Mouse (Mus musculus) liver, adult 2 months (tissue): ENCODE measurements around the gene Itgad. TPM values are rescaled to one million over a fixed set of nuclear protein-coding genes. Genes with fewer than 3 reads are reported as not detected.

Source experiments
- DNase-seq: peaks from one replicate; pipeline ENCODE4 v3.0.0-alpha.2; 2011; ENCODE audit warnings: low read depth, low spot score; ENCODE audit errors: extremely low read depth
- H3K27ac ChIP-seq: fragments of 200-500 bp; replicated peaks from 2 replicates; pipeline ENCODE4 v1.5.1; 2012; ENCODE audit warnings: low read depth, mild to moderate bottlenecking, control low read depth, inconsistent platforms, low read length; ENCODE audit not compliant: insufficient read depth
- H3K27me3 ChIP-seq: fragments of 200-500 bp; 2 replicates; pipeline ENCODE4 v1.6.1; 2012; ENCODE audit warnings: mild to moderate bottlenecking, moderate library complexity, low read length, inconsistent platforms; ENCODE audit not compliant: control insufficient read depth, insufficient read depth
- H3K36me3 ChIP-seq: fragments of 200-500 bp; 2 replicates; pipeline ENCODE4 v1.6.1; 2012; ENCODE audit warnings: low read length, inconsistent platforms; ENCODE audit not compliant: control insufficient read depth, insufficient read depth
- H3K4me1 ChIP-seq: fragments of 200-500 bp; 2 replicates; pipeline ENCODE4 v1.6.1; 2011; ENCODE audit warnings: low read length; ENCODE audit not compliant: control insufficient read depth, insufficient read depth
- H3K4me3 ChIP-seq: fragments of 200-500 bp; 2 replicates; pipeline ENCODE4 v1.5.1; 2011; ENCODE audit warnings: low read depth, mild to moderate bottlenecking, control low read depth, low read length, moderate library complexity; ENCODE audit not compliant: insufficient read depth
- H3K79me2 ChIP-seq: fragments of 200-500 bp; 2 replicates; pipeline ENCODE4 v1.6.1; 2012; ENCODE audit warnings: inconsistent platforms, mild to moderate bottlenecking, low read length, moderate library complexity; ENCODE audit not compliant: control insufficient read depth, insufficient read depth
- H3K9ac ChIP-seq: fragments of 200-500 bp; 2 replicates; pipeline ENCODE4 v1.6.1; 2012; ENCODE audit warnings: low read depth, mild to moderate bottlenecking, control low read depth, inconsistent platforms, low read length
- CTCF ChIP-seq: fragments of 200-500 bp; IDR thresholded peaks from 2 replicates; pipeline ENCODE4 v1.5.1; 2011; ENCODE audit warnings: low read depth, low read length, control low read depth
- POLR2A ChIP-seq: fragments of 200-500 bp; IDR thresholded peaks from 2 replicates; pipeline ENCODE4 v1.6.1; 2011; ENCODE audit warnings: low read length, control low read depth; ENCODE audit not compliant: insufficient read depth; ENCODE audit errors: extremely low read depth
- WGBS: fragments of 180-500 bp; shearing (Covaris S2); methylation state at CpG from one replicate; pipeline ENCODE4 v1.1.7; 2018; 5-methylcytosine and 5-hydroxymethylcytosine counted together
- polyA plus RNA-seq: library from polyadenylated mRNA; depleted of rRNA; stranded (reverse); fragments of >200 nt; gene quantifications from 2 replicates; pipeline ENCODE4 v1.2.3, GENCODE M21; 2012
- total RNA-seq: library from RNA; depleted of rRNA; stranded (reverse); fragments of >200 nt; gene quantifications from 2 replicates; pipeline ENCODE4 v1.2.3, GENCODE M21; 2014

Itgad gene
- total and polyA plus RNA-seq, 2 experiments = 0.02 to 0.09 TPM

- no peak overlapping the region for H3K27ac ChIP-seq
- H3K27me3 ChIP-seq = no peaks in the 10 kb centered on the region
- H3K9ac ChIP-seq = no peak overlapping the region
- no peaks in the 10 kb centered on the region for H3K79me2 ChIP-seq
- 14% methylated on average over 4 of the region's 4 CpGs for WGBS
- TF ChIP-seq CTCF (no peak; the same call in 1 of the 2 replicates), POLR2A (no peak)
- H3K36me3 ChIP-seq = no peaks in the 10 kb centered on the region
- no peak overlapping the region for H3K4me3 ChIP-seq
- peaks cover 19% of the 10 kb centered on the region for H3K4me1 ChIP-seq
- peak; percentile 28 for DNase-seq
Measured at GRCm38 (mm10) chr7:128238991-128239390, 84.8 kb downstream of the Itgad start.

GRCm38 (mm10) chr7:128240131-128240784, 86.1 kb downstream of the Itgad start:
- Histone ChIP-seq H3K9ac (no peak overlapping the region), H3K79me2 (no peaks in the 10 kb centered on the region), H3K27ac (no peak overlapping the region), H3K4me3 (no peak overlapping the region), H3K4me1 (peaks cover 16% of the 10 kb centered on the region), H3K36me3 (peaks cover 3% of the 10 kb centered on the region; the same call in 1 of the 2 replicates), H3K27me3 (no peaks in the 10 kb centered on the region)
- TF ChIP-seq CTCF (no peak), POLR2A (no peak)
- no peak for DNase-seq
- WGBS = 93% methylated on average over 27 of the region's 27 CpGs

- no peak overlapping the region for H3K27ac ChIP-seq
- peaks cover 2% of the 10 kb centered on the region; the same call in 1 of the 2 replicates for H3K4me1 ChIP-seq
- no peaks in the 10 kb centered on the region for H3K79me2 ChIP-seq
- no peak overlapping the region for H3K9ac ChIP-seq
- peaks cover 3% of the 10 kb centered on the region; the same call in 1 of the 2 replicates for H3K36me3 ChIP-seq
- WGBS = 96% methylated on average over 16 of the region's 16 CpGs
- DNase-seq = no peak
- no peaks in the 10 kb centered on the region for H3K27me3 ChIP-seq
- H3K4me3 ChIP-seq = no peak overlapping the region
- TF ChIP-seq CTCF = no peak
- no peak for TF ChIP-seq POLR2A
Measured at GRCm38 (mm10) chr7:128242331-128242730, 88.2 kb downstream of the Itgad start.

GRCm38 (mm10) chr7:128243921-128244320, 89.7 kb downstream of the Itgad start:
- no peak for DNase-seq
- H3K79me2 ChIP-seq = no peaks in the 10 kb centered on the region
- 80% methylated on average over 10 of the region's 10 CpGs for WGBS
- H3K36me3 ChIP-seq = peaks cover 3% of the 10 kb centered on the region; the same call in 1 of the 2 replicates
- peak overlapping the region; percentile 54 for H3K9ac ChIP-seq
- TF ChIP-seq POLR2A (no peak), CTCF (no peak)
- no peaks in the 10 kb centered on the region for H3K4me1 ChIP-seq
- H3K27ac ChIP-seq = peak overlapping the region; percentile 27; the same call in 1 of the 2 replicates
- H3K27me3 ChIP-seq = no peaks in the 10 kb centered on the region
- H3K4me3 ChIP-seq = peak overlapping the region; percentile 51; the same call in 1 of the 2 replicates

GRCm38 (mm10) chr7:128244410-128245025, 90.3 kb downstream of the Itgad start:
- Histone ChIP-seq H3K36me3 (peaks cover 3% of the 10 kb centered on the region; the same call in 1 of the 2 replicates), H3K27me3 (no peaks in the 10 kb centered on the region), H3K4me1 (no peaks in the 10 kb centered on the region), H3K4me3 (peak overlapping the region; percentile 31; the same call in 1 of the 2 replicates), H3K27ac (peak overlapping the region; percentile 27; the same call in 1 of the 2 replicates), H3K79me2 (no peaks in the 10 kb centered on the region), H3K9ac (peak overlapping the region; percentile 54)
- DNase-seq = no peak
- no peak for TF ChIP-seq CTCF
- TF ChIP-seq POLR2A = no peak
- WGBS = 90% methylated on average over 18 of the region's 18 CpGs

GRCm38 (mm10) chr7:128245547-128245946, 91.4 kb downstream of the Itgad start:
- TF ChIP-seq CTCF (no peak), POLR2A (no peak)
- WGBS = 93% methylated on average over 4 of the region's 4 CpGs
- H3K27me3 ChIP-seq = no peaks in the 10 kb centered on the region
- no peak overlapping the region for H3K4me3 ChIP-seq
- peaks cover 3% of the 10 kb centered on the region; the same call in 1 of the 2 replicates for H3K36me3 ChIP-seq
- no peak overlapping the region for H3K27ac ChIP-seq
- H3K79me2 ChIP-seq = no peaks in the 10 kb centered on the region
- DNase-seq = no peak
- H3K9ac ChIP-seq = no peak overlapping the region
- no peaks in the 10 kb centered on the region for H3K4me1 ChIP-seq
